Mouse (Mus musculus) cerebellum, adult 9-11 months (tissue): Measurements from ENCODE around the gene Ralgps1.

Experiments used
- DNase-seq: peaks from one replicate; pipeline ENCODE4 v3.0.0; 2022

Gene Ralgps1

GRCm38 (mm10) chr2:33320568-33320967, 50.7 kb downstream of the Ralgps1 start:
- no peak for DNase-seq

- no peak for DNase-seq
Observed at GRCm38 (mm10) chr2:33319934-33320333, 51.4 kb downstream of the Ralgps1 start.

GRCm38 (mm10) chr2:33319455-33319854, 51.8 kb downstream of the Ralgps1 start:
- no peak for DNase-seq

GRCm38 (mm10) chr2:33318491-33318964, 52.8 kb downstream of the Ralgps1 start:
- DNase-seq = peak; percentile 85

- peak; percentile 83 for DNase-seq
Observed at GRCm38 (mm10) chr2:33316516-33316915, 54.8 kb downstream of the Ralgps1 start.

GRCm38 (mm10) chr2:33316063-33316405, 55.3 kb downstream of the Ralgps1 start:
- no peak for DNase-seq

- DNase-seq = peak; percentile 46
Observed at GRCm38 (mm10) chr2:33315233-33316062, 55.8 kb downstream of the Ralgps1 start.

- DNase-seq = peak; percentile 82
Observed at GRCm38 (mm10) chr2:33309426-33309825, 61.9 kb downstream of the Ralgps1 start.

- DNase-seq = no peak
Observed at GRCm38 (mm10) chr2:33306565-33306964, 64.7 kb downstream of the Ralgps1 start.

- no peak for DNase-seq
Observed at GRCm38 (mm10) chr2:33303416-33303947, 67.8 kb downstream of the Ralgps1 start.

- DNase-seq = no peak
Observed at GRCm38 (mm10) chr2:33302828-33303227, 68.5 kb downstream of the Ralgps1 start.

GRCm38 (mm10) chr2:33302405-33302804, 68.9 kb downstream of the Ralgps1 start:
- DNase-seq = no peak

GRCm38 (mm10) chr2:33300371-33301046, 70.8 kb downstream of the Ralgps1 start:
- peak; percentile 47 for DNase-seq

GRCm38 (mm10) chr2:33298928-33299327, 72.4 kb downstream of the Ralgps1 start:
- DNase-seq = no peak

- no peak for DNase-seq
Observed at GRCm38 (mm10) chr2:33295115-33295514, 76.2 kb downstream of the Ralgps1 start.

GRCm38 (mm10) chr2:33292057-33292456, 79.2 kb downstream of the Ralgps1 start:
- no peak for DNase-seq

- no peak for DNase-seq
Observed at GRCm38 (mm10) chr2:33290491-33290890, 80.8 kb downstream of the Ralgps1 start.

- peak; percentile 86 for DNase-seq
Observed at GRCm38 (mm10) chr2:33288837-33289236, 82.4 kb downstream of the Ralgps1 start.

- no peak for DNase-seq
Observed at GRCm38 (mm10) chr2:33283674-33284073, 87.6 kb downstream of the Ralgps1 start.

GRCm38 (mm10) chr2:33282877-33283276, 88.4 kb downstream of the Ralgps1 start:
- peak; percentile 90 for DNase-seq

- no peak for DNase-seq
Observed at GRCm38 (mm10) chr2:33281807-33282206, 89.5 kb downstream of the Ralgps1 start.

- no peak for DNase-seq
Observed at GRCm38 (mm10) chr2:33280525-33280924, 90.8 kb downstream of the Ralgps1 start.

GRCm38 (mm10) chr2:33279758-33280157, 91.5 kb downstream of the Ralgps1 start:
- DNase-seq = no peak
